Mouse (Mus musculus) kidney, adult 8-10 months (tissue): ENCODE results near the gene Olfr1263.

Experiments
- DNase-seq, 2 experiments: peaks; one replicate each; pipeline ENCODE4 v3.0.0; 2022

The Olfr1263 gene

GRCm38 (mm10) chr2:90011831-90012230 is at the start of gene Olfr1263:
TSS of gene Olfr1263 (plus strand) at chr2:90012131.
- DNase-seq = no peak

DNA sequence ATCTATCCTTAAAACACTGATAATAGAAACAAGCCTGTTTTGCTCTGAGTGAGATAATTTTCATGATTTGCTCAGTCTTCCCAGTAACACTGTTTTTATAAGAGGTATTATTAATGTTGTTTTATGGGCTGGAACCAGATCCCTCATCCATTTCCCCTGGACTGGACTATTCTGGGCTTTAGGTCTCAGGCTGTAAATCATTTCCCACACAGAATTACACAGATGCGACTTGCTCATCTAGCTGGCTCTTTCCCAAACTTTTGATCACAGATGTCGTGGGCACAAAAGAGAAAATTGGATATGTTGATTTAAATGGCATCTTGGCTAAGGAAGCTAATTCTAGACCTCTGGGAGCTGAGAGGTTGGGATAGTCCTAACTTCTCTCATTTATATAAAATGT is 37.7 kb upstream of the Olfr1263 start, which contains the start of gene Olfr1260:
Gene Olfr1260 (plus strand): TSS at position 157 of the 400 bp plus-strand sequence.
- DNase-seq = no peak

GRCm38 (mm10) chr2:89977709-89978108 is 34.2 kb upstream of the Olfr1263 start:
- no peak for DNase-seq

GRCm38 (mm10) chr2:89990921-89991320 is 21.0 kb upstream of the Olfr1263 start, which contains the start of gene Olfr1261:
TSS of gene Olfr1261 (plus strand) at chr2:89991221.
- DNase-seq = no peak

- no peak for DNase-seq
Observed at GRCm38 (mm10) chr2:89999845-90000244, 12.1 kb upstream of the Olfr1263 start, which contains the start of gene Olfr1262. TSS of gene Olfr1262 (plus strand) at chr2:90000145.

GRCm38 (mm10) chr2:90025477-90025876 is 13.5 kb downstream of the Olfr1263 start, which contains the start of gene Olfr1264:
TSS of gene Olfr1264 (minus strand) at chr2:90025577.
- DNase-seq = no peak

DNA sequence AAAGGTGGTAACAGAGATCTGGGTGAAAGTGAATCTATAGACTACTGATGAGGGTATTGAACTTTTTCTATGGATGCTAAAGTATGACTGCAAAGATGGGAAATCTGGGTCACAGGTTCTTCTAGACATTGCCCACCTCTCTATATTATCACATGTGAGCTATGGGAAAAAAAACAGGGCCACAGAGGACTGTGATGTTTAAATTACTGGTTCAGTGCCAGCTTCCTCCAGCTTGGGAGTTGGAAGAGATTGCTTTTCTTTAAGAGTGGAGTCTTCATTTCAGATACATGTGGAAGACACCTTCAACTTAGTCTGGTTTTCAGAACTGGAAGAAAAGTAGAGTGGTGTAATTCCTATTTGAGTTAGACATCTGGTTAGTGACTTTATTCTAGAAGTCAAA is 23.1 kb downstream of the Olfr1263 start, which contains the start of gene Olfr1265:
Gene Olfr1265 (plus strand): TSS at position 301 of the 400 bp plus-strand sequence.
- no peak for DNase-seq

GRCm38 (mm10) chr2:90063494-90063893 is 51.6 kb downstream of the Olfr1263 start, which contains the start of gene Olfr140:
TSS of gene Olfr140 (minus strand) at chr2:90063594.
- DNase-seq = no peak
